Mouse (Mus musculus) cerebellum, postnatal 14 days (tissue): ENCODE measurements around the gene Cdc42bpg.

Experiments used
- DNase-seq, 2 experiments: peaks; one replicate each; pipeline ENCODE4 v3.0.0; 2021; ENCODE audit warnings: mixed read lengths in 2 of 2

The Cdc42bpg gene

GRCm38 (mm10) chr19:6352107-6352505 lies 45.9 kb downstream of the Cdc42bpg start:
- no peak for DNase-seq

- no peak for DNase-seq
Measured at GRCm38 (mm10) chr19:6354030-6354429, 47.8 kb downstream of the Cdc42bpg start.

GRCm38 (mm10) chr19:6361291-6361690 lies 55.0 kb downstream of the Cdc42bpg start:
- no peak for DNase-seq

GRCm38 (mm10) chr19:6363091-6363410 lies 56.8 kb downstream of the Cdc42bpg start:
- no peak for DNase-seq

- peak; percentile 100 for DNase-seq
Measured at GRCm38 (mm10) chr19:6363411-6364240, 57.4 kb downstream of the Cdc42bpg start, which contains the start of gene Sf1. Gene Sf1 (plus strand): TSS chr19:6363690.

- DNase-seq = peak; percentile 96
Measured at GRCm38 (mm10) chr19:6364317-6364725, 58.1 kb downstream of the Cdc42bpg start.

GRCm38 (mm10) chr19:6364842-6365241 lies 58.6 kb downstream of the Cdc42bpg start:
- DNase-seq = no peak

- DNase-seq = no peak
Measured at GRCm38 (mm10) chr19:6370175-6370574, 63.9 kb downstream of the Cdc42bpg start.

- no peak for DNase-seq
Measured at GRCm38 (mm10) chr19:6372433-6372832, 66.2 kb downstream of the Cdc42bpg start.

- DNase-seq = peak; percentile 92 to 98
Measured at GRCm38 (mm10) chr19:6373539-6374400, 67.5 kb downstream of the Cdc42bpg start.

GRCm38 (mm10) chr19:6374571-6374970 lies 68.3 kb downstream of the Cdc42bpg start:
- no peak for DNase-seq
